Mouse (Mus musculus): ENCODE results near the gene Rcsd1. TPM values are rescaled to one million over a fixed set of nuclear protein-coding genes. Genes with fewer than 3 reads are reported as not detected.

The Rcsd1 gene
- total and polyA plus RNA-seq, 2 experiments from 2014 or later = 7.6 to 8.0 TPM

DNA sequence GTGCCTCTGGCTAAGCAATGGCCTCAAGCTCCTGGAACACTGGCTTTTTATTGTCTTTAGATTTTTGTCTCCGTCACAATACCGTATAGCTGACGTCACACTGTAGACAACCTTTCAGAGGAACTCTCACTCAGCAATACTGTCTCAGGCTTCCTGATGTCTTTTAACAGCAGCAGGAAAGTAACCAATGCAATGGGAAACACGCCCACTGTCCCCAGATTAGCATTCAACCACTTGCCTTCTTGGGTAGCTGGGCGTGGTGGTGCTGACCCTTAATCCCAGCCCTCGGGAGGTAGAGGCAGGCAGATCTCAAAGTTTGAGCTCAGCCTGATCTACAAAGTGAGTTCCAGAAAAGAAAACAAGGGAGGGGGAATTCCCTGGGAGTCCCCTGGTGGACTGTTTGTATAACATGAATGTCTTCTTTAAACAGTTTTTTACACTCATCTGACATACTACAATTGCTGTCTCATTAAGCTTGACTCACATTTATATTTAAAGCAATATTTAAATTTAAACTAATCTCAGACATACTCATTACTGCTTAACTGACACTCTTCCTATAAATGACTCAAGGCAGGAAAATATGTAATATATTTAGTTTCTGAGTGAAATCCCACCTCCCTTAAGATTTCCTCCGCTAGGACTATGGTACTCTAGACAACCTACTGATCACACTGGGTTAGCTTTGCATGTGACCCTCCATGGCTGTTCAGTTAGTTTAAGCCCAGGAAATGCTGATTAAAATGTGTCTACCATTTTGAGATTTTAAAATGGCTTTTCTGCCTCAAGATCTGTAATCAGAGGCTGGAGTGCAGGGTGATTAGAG is 99.8 kb downstream of the Rcsd1 start:
- WGBS = 35% methylated on average over 7 of the region's 7 CpGs
- no peaks in the 10 kb centered on the region for H3K9me3 ChIP-seq (ENCODE audit: low read length)
- H3K9ac ChIP-seq (replicated peaks; ENCODE audit: low read length, poor library complexity, severe bottlenecking) = 0 out of 2 replicates have a peak overlapping the region, but pooled peaks have one; percentile 8
- DNase-seq (ENCODE audit: low spot score) = no peak
- no peak; the same call in 1 of the 2 replicates for ATAC-seq (ENCODE audit: low FRiP score)
- peaks cover 10% of the 10 kb centered on the region for H3K4me1 ChIP-seq (ENCODE audit: insufficient read depth, low read length)
- H3K4me3 ChIP-seq (ENCODE audit: low read depth, low read length) = no peak overlapping the region
- H3K36me3 ChIP-seq (ENCODE audit: insufficient read depth, low read length) = peaks cover 9% of the 10 kb centered on the region
- TF ChIP-seq CTCF (IDR thresholded peaks at IDR 0.05) = peak; percentile 20; the same call in 1 of the 2 replicates
- peak overlapping the region; percentile 65 for H3K27ac ChIP-seq (ENCODE audit: low read depth, low read length)
- H3K27me3 ChIP-seq (ENCODE audit: insufficient read depth, low read length) = no peaks in the 10 kb centered on the region
- H3K4me2 ChIP-seq (ENCODE audit: low read depth, low read length, poor library complexity, severe bottlenecking) = no peak overlapping the region

DNA sequence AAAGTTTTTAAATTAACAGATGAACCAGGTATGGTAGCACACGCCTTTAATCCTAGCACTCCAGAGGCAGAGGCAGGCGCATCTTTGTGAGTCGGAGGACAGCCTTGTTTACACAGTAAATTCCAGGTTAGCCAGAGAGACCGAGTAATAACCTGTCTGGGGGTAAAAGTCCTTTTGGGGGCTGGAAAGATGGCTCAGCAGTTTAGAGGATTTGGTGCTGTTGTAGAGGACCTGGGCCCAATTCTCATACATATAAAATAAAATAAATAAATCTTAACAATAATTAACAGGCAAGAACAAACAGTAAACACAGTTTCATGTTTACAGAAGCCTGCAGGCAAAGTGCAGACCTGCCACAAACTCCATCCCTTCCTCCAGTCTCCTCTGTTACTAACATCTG is 100.7 kb downstream of the Rcsd1 start:
- ATAC-seq (ENCODE audit: low FRiP score) (no peak), DNase-seq (ENCODE audit: low spot score) (no peak)
- H3K36me3 ChIP-seq (ENCODE audit: insufficient read depth, low read length) = peaks cover 15% of the 10 kb centered on the region
- H3K4me1 ChIP-seq (ENCODE audit: insufficient read depth, low read length) = peaks cover 10% of the 10 kb centered on the region
- H3K27me3 ChIP-seq (ENCODE audit: insufficient read depth, low read length) = no peaks in the 10 kb centered on the region
- H3K9ac ChIP-seq (replicated peaks; ENCODE audit: low read length, poor library complexity, severe bottlenecking) = no peak overlapping the region
- H3K4me2 ChIP-seq (ENCODE audit: low read depth, low read length, poor library complexity, severe bottlenecking) = no peak overlapping the region
- no peaks in the 10 kb centered on the region for H3K9me3 ChIP-seq (ENCODE audit: low read length)
- no peak overlapping the region for H3K4me3 ChIP-seq (ENCODE audit: low read depth, low read length)
- TF ChIP-seq CTCF (IDR thresholded peaks at IDR 0.05) = no peak
- H3K27ac ChIP-seq (ENCODE audit: low read depth, low read length) = no peak overlapping the region
- WGBS = 91% methylated on average over 4 of the region's 4 CpGs

DNA sequence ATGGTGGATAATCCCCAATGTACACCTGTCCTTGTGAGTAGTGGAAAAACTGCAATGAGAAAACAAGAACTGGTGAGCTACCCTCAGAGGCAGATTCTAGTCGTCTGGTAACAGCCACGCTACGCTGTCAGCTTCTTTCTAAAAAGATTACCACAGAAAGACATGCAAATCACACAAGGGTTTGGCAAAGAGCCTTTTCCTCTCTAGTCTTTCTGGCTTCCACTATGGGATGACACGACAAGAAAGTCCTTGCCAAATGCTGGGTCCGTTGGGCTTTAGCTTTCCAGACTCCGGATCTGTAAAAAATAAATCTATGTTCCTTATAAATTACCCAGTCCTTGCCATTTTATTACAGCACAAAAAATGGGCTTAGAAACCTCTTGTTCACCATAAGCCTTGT is 103.8 kb downstream of the Rcsd1 start:
- ATAC-seq (ENCODE audit: low FRiP score) (no peak), DNase-seq (ENCODE audit: low spot score) (peak; percentile 56)
- H3K9ac ChIP-seq (replicated peaks; ENCODE audit: low read length, poor library complexity, severe bottlenecking) = no peak overlapping the region
- H3K27ac ChIP-seq (ENCODE audit: low read depth, low read length) = no peak overlapping the region
- TF ChIP-seq CTCF (IDR thresholded peaks at IDR 0.05) = no peak
- H3K27me3 ChIP-seq (ENCODE audit: insufficient read depth, low read length) = no peaks in the 10 kb centered on the region
- WGBS = 60% methylated on average over 6 of the region's 6 CpGs
- H3K9me3 ChIP-seq (ENCODE audit: low read length) = no peaks in the 10 kb centered on the region
- no peak overlapping the region for H3K4me2 ChIP-seq (ENCODE audit: low read depth, low read length, poor library complexity, severe bottlenecking)
- H3K4me3 ChIP-seq (ENCODE audit: low read depth, low read length) = no peak overlapping the region
- H3K36me3 ChIP-seq (ENCODE audit: insufficient read depth, low read length) = peaks cover 28% of the 10 kb centered on the region
- H3K4me1 ChIP-seq (ENCODE audit: insufficient read depth, low read length) = peaks cover 7% of the 10 kb centered on the region

DNA sequence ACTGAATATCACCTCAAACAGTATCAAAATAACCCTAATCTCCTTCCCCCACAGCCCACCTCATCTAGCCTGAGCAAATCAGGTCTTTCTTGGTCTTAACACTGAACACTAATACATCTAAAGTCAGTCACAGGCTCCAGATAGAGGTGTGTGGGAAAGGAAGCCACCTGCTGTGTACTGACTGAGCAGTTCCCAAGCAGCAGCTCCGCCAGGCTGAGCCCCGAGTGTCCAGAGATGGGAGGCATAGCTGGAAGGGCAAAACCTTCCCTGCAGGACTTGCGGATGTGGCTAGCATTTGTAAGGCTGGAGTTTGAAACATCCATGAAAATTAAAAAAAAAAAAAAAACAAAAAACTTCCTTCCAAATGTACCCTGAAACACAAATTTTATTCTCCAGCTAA is 104.4 kb downstream of the Rcsd1 start:
- TF ChIP-seq CTCF (IDR thresholded peaks at IDR 0.05) = no peak
- H3K4me1 ChIP-seq (ENCODE audit: insufficient read depth, low read length) = 0 out of 2 replicates have a peak, but pooled peaks cover under 1% of the 10 kb centered on the region
- ATAC-seq (ENCODE audit: low FRiP score) (no peak), DNase-seq (ENCODE audit: low spot score) (no peak)
- H3K9ac ChIP-seq (replicated peaks; ENCODE audit: low read length, poor library complexity, severe bottlenecking) = no peak overlapping the region
- peaks cover 28% of the 10 kb centered on the region for H3K36me3 ChIP-seq (ENCODE audit: insufficient read depth, low read length)
- WGBS = 86% methylated on average over 3 of the region's 3 CpGs
- no peaks in the 10 kb centered on the region for H3K9me3 ChIP-seq (ENCODE audit: low read length)
- no peaks in the 10 kb centered on the region for H3K27me3 ChIP-seq (ENCODE audit: insufficient read depth, low read length)
- no peak overlapping the region for H3K4me3 ChIP-seq (ENCODE audit: low read depth, low read length)
- H3K27ac ChIP-seq (ENCODE audit: low read depth, low read length) = no peak overlapping the region
- no peak overlapping the region for H3K4me2 ChIP-seq (ENCODE audit: low read depth, low read length, poor library complexity, severe bottlenecking)

DNA sequence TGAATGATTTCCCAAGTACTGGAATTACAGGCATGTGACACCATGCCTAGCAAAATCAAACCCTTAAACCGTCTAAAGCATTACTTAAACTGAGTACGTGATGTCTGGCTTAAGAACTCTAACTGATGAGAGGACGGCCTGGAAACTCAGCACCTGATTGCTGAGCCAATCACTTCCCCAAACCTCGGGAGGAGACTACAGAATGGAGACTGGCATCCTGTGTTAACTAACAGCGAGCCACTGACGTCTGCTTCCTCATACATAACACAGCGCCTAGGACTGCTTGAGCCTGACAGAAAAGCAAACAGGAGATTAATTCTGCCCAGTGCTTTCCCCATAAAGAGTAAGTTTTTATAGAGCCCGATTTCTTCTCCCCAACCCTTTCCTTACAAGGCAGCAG is 105.4 kb downstream of the Rcsd1 start:
- Histone ChIP-seq H3K4me3 (ENCODE audit: low read depth, low read length) (no peak overlapping the region), H3K27me3 (ENCODE audit: insufficient read depth, low read length) (no peaks in the 10 kb centered on the region), H3K4me1 (ENCODE audit: insufficient read depth, low read length) (no peaks in the 10 kb centered on the region), H3K36me3 (ENCODE audit: insufficient read depth, low read length) (peaks cover 28% of the 10 kb centered on the region), H3K9ac (replicated peaks; ENCODE audit: low read length, poor library complexity, severe bottlenecking) (no peak overlapping the region), H3K27ac (ENCODE audit: low read depth, low read length) (no peak overlapping the region), H3K4me2 (ENCODE audit: low read depth, low read length, poor library complexity, severe bottlenecking) (no peak overlapping the region), H3K9me3 (ENCODE audit: low read length) (no peaks in the 10 kb centered on the region)
- 89% methylated on average over 8 of the region's 8 CpGs for WGBS
- no peak for DNase-seq (ENCODE audit: low spot score)
- no peak for TF ChIP-seq CTCF (IDR thresholded peaks at IDR 0.05)
- no peak for ATAC-seq (ENCODE audit: low FRiP score)

DNA sequence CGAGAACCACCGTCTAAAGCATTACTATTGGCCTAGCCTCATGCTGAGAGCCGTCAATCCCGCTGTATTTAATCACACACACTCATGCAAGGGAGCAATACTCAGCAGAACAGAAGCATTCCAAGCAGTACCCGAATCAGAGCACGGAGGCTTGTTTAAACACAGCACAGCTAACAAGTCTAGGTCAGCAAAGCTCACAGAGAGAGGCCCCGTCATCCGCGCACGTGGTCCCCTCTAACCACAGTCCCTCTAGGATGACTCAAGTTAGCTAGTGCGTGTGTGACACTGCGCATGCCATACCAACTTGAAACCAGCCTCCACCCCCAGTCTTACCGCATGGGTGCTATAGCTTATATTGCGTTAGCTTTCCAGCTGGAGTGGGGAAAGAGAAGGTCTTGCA is 106.3 kb downstream of the Rcsd1 start:
- Histone ChIP-seq H3K27me3 (ENCODE audit: insufficient read depth, low read length) (no peaks in the 10 kb centered on the region), H3K4me3 (ENCODE audit: low read depth, low read length) (no peak overlapping the region), H3K4me1 (ENCODE audit: insufficient read depth, low read length) (no peaks in the 10 kb centered on the region), H3K36me3 (ENCODE audit: insufficient read depth, low read length) (peaks cover 35% of the 10 kb centered on the region), H3K9ac (replicated peaks; ENCODE audit: low read length, poor library complexity, severe bottlenecking) (no peak overlapping the region), H3K4me2 (ENCODE audit: low read depth, low read length, poor library complexity, severe bottlenecking) (no peak overlapping the region), H3K27ac (ENCODE audit: low read depth, low read length) (no peak overlapping the region), H3K9me3 (ENCODE audit: low read length) (no peaks in the 10 kb centered on the region)
- TF ChIP-seq CTCF (IDR thresholded peaks at IDR 0.05) = no peak
- DNase-seq (ENCODE audit: low spot score) (no peak), ATAC-seq (ENCODE audit: low FRiP score) (no peak)
- WGBS = 87% methylated on average over 14 of the region's 14 CpGs
